Mouse (Mus musculus) heart, embryonic 14.5 days (tissue): Measurements from ENCODE around the gene Ate1. TPM values are rescaled to one million over a fixed set of nuclear protein-coding genes. Genes with fewer than 3 reads are reported as not detected.

Experiments used
- ATAC-seq: fragments of 200-750 bp; cut with Nextera tagmentation; 2 replicates; pipeline ENCODE4 v1.8.0; 2017; ENCODE audit warnings: low read depth, moderate TSS enrichment; ENCODE audit not compliant: insufficient number of reproducible peaks, insufficient read depth, low FRiP score
- H3K27ac ChIP-seq, 2 experiments: fragments of 200-500 bp in 1 of 2; fragments of 300-500 bp in 1 of 2; sonication (generic) in 1 of 2; replicated peaks in 1 of 2; 2 replicates each; pipeline ENCODE4 v1.5.1; 2012 to 2014; ENCODE audit warnings: low read depth in 2 of 2, low read length in 2 of 2, control low read depth in 1 of 2, mild to moderate bottlenecking in 1 of 2, mixed read lengths in 1 of 2; ENCODE audit not compliant: control insufficient read depth in 1 of 2, insufficient read depth in 1 of 2
- H3K27me3 ChIP-seq: fragments of 300-500 bp; sonication (generic); 2 replicates; pipeline ENCODE4 v1.6.1; 2014; ENCODE audit warnings: mild to moderate bottlenecking, low read length, control low read depth; ENCODE audit not compliant: control insufficient read depth, insufficient read depth
- H3K36me3 ChIP-seq: fragments of 300-500 bp; sonication (generic); 2 replicates; pipeline ENCODE4 v1.6.1; 2014; ENCODE audit warnings: mild to moderate bottlenecking, control low read depth, low read length, mixed read lengths; ENCODE audit not compliant: control insufficient read depth, insufficient read depth
- H3K4me1 ChIP-seq, 2 experiments: fragments of 200-500 bp in 1 of 2; fragments of 300-500 bp in 1 of 2; sonication (generic) in 1 of 2; 2 replicates each; pipeline ENCODE4 v1.6.1; 2012 to 2014; ENCODE audit warnings: low read length in 2 of 2, control low read depth in 1 of 2, mixed read lengths in 1 of 2; ENCODE audit not compliant: control insufficient read depth in 2 of 2, insufficient read depth in 2 of 2
- H3K4me2 ChIP-seq: fragments of 300-500 bp; sonication (generic); 2 replicates; pipeline ENCODE4 v1.6.1; 2014; ENCODE audit warnings: mild to moderate bottlenecking, low read length
- H3K4me3 ChIP-seq, 2 experiments: fragments of 200-500 bp in 1 of 2; fragments of 300-500 bp in 1 of 2; sonication (generic) in 1 of 2; 2 replicates each; pipeline ENCODE4 v1.5.1; 2012 to 2014; ENCODE audit warnings: low read length in 2 of 2, mild to moderate bottlenecking in 2 of 2, control low read depth in 1 of 2, low read depth in 1 of 2, moderate library complexity in 1 of 2; ENCODE audit not compliant: control insufficient read depth in 1 of 2, insufficient read depth in 1 of 2
- H3K9ac ChIP-seq: fragments of 300-500 bp; sonication (generic); 2 replicates; pipeline ENCODE4 v1.6.1; 2014; ENCODE audit warnings: mild to moderate bottlenecking, low read length
- H3K9me3 ChIP-seq: fragments of 300-500 bp; sonication (generic); 2 replicates; pipeline ENCODE4 v1.6.1; 2016; ENCODE audit warnings: low read length, control low read depth; ENCODE audit not compliant: control insufficient read depth
- WGBS: fragments of 180-500 bp; shearing (Covaris S2); extraction: QIAGEN DNeasy Blood & Tissue Kit; methylation state at CpG from one replicate; pipeline ENCODE4 v1.1.7; 2014; 5-methylcytosine and 5-hydroxymethylcytosine counted together
- polyA plus RNA-seq: library from polyadenylated mRNA; unstranded; fragments of >200 nt; fragmentation: Nextera tagmentation; extraction: Ambion mirVana; gene quantifications from 2 replicates; pipeline ENCODE4 v1.2.1, GENCODE M21; 2014

Ate1 gene
- polyA plus RNA-seq: 64.2 and 67.3 TPM in 2 replicates

DNA sequence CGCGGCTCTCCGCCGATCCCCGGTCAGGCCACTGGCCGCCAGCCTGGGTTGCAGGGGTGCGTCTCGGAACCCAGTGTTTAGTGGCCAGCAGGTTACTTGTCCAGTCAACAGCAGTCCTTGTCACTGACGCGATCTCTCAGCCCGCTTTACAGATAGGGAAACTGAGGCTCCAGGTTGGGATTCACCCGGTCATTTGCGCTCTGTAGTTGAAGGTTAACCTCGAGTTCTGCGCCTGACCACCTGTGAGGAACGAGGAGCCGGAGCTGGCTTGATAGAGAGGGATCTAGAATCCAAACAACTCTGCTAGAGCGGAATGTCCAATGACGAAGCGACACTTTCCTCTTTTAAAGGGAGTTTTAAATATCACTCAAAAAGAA, at the start of gene Ate1:
Gene Ate1, minus strand, starts transcription at position 321 of the 377 bp plus-strand sequence.
- Histone ChIP-seq H3K9me3 (no peaks in the 10 kb centered on the region), H3K4me1 (peaks cover 9 to 21% of the 10 kb centered on the region in 2 experiments), H3K27me3 (no peaks in the 10 kb centered on the region), H3K36me3 (peaks cover 3% of the 10 kb centered on the region; the same call in 1 of the 2 replicates), H3K4me2 (peak within 1 kb of the TSS; percentile 93), H3K9ac (peak within 1 kb of the TSS; percentile 99), H3K4me3 (peak within 1 kb of the TSS; percentile 71 to 92), H3K27ac (peak within 1 kb of the TSS; percentile 92 to 99)
- no peak for ATAC-seq
- WGBS: 20% methylated on average over 20 of the region's 20 CpGs

DNA sequence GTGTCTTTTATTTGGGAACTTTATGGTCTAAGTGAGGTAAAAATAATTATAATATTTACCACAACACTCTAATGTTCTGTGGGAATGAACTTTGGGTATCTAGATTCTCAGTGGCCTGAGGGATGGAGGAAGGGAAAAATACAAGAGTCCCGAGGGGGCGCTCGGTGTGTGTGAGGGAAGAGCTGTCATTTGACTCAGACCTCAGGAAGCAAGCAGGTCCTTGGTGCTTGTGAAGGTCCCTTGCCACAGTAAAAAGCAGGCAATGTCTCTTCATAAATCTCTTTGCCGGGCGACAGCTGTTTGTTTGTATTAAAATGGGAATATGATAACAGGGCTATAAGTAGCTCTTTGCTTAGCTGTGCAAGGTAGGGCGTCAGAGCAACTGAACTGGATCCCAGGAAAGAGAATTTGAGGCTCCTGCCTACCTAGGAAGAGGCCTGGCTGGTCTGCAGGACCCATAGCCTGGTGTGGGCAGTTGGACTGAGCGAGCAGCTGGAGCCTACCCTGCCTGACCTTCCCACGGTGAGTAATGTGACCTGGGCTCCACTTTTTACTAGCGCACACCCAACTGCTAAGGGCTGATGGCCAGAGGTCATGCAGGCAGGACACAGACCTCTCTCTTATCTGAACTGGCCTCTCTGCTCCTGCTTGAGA, 48.7 kb upstream of the Ate1 start:
- peaks cover 4 to 12% of the 10 kb centered on the region in 2 experiments for H3K4me1 ChIP-seq
- peak overlapping the region; percentile 44; the same call in 1 of the 2 replicates for H3K9ac ChIP-seq
- H3K27ac ChIP-seq: peak overlapping the region; percentile 29 to 58; a peak in 3 of 4 replicates
- no peak overlapping the region for H3K4me2 ChIP-seq
- H3K4me3 ChIP-seq: no peak overlapping the region
- 30% methylated on average over 9 of the region's 9 CpGs for WGBS
- ATAC-seq: no peak
- H3K27me3 ChIP-seq: no peaks in the 10 kb centered on the region
- H3K36me3 ChIP-seq: no peaks in the 10 kb centered on the region
- H3K9me3 ChIP-seq: no peaks in the 10 kb centered on the region

DNA sequence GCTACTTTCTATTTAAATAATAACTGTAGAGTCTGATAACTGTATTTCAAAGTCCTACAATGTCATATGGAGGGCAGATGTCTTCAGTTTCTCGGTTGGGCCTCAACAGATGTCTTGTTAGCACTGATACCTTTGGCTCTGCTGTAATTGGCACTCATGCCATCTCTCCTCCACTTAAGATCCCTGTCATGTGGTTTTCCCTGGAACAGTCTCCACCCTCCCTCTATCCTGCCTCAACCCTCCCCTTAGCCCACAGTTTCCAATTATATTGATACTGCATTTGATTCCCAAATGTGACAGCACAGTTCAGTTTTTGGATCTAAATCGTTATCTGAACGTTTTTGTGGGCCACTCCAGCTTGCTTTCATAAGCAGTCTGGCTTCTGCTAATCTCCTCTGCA, 44.4 kb upstream of the Ate1 start:
- no peaks in the 10 kb centered on the region for H3K27me3 ChIP-seq
- H3K36me3 ChIP-seq: no peaks in the 10 kb centered on the region
- no peak overlapping the region for H3K9ac ChIP-seq
- H3K9me3 ChIP-seq: no peaks in the 10 kb centered on the region
- peaks cover 4 to 12% of the 10 kb centered on the region in 2 experiments for H3K4me1 ChIP-seq
- H3K4me2 ChIP-seq: no peak overlapping the region
- no peak overlapping the region for H3K27ac ChIP-seq
- no peak for ATAC-seq
- no peak overlapping the region for H3K4me3 ChIP-seq
- 40% methylated on average over 3 of the region's 3 CpGs for WGBS

DNA sequence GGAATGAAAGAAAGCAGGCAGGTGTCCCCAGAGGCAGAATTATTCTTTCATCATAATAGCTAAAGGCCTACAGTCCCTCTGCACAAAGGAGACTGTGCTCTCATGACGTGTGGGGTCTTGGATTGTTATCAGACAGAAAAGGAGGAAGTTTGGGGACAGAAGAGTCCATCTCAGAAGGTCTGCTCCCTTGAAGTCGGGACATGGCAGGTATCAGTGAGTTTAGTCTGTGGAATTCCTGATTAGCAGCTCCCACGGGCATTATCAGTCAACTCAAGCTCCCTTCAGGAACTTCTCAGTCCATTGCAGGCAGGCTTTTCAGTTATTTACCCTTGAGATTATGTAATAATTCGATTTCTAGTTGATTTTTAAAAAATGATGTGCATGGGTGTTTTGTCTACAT, 43.7 kb upstream of the Ate1 start:
- no peak for ATAC-seq
- WGBS: 45% methylated on average over 4 of the region's 4 CpGs
- Histone ChIP-seq H3K9me3 (no peaks in the 10 kb centered on the region), H3K36me3 (no peaks in the 10 kb centered on the region), H3K27me3 (no peaks in the 10 kb centered on the region), H3K4me1 (peaks cover 0 to 7% of the 10 kb centered on the region in 2 experiments; a peak in 3 of 4 replicates), H3K27ac (no peak overlapping the region), H3K9ac (no peak overlapping the region), H3K4me3 (no peak overlapping the region), H3K4me2 (no peak overlapping the region)

DNA sequence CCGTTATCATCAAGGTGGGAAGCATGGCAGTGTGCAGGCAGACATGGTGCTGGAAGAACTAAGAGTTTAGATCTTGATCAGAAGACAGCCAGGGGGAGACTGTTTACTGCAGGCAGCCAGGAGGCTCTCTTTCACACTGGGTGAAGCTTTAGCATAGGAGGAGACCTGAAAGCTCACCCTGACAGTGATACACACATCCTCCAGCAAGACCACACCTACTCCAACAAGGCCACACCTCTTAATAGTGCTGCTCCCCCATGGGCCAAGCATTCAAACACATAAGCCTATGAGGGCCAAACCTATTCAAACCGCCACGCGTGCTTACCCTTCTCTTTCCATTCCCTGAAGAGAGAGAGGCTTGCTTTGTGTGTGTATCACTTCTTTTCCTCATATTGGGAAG, 43.1 kb upstream of the Ate1 start:
- H3K4me3 ChIP-seq: no peak overlapping the region
- H3K9ac ChIP-seq: no peak overlapping the region
- ATAC-seq: no peak
- H3K36me3 ChIP-seq: no peaks in the 10 kb centered on the region
- no peaks in the 10 kb centered on the region for H3K9me3 ChIP-seq
- no peak overlapping the region for H3K4me2 ChIP-seq
- peaks cover 0 to 4% of the 10 kb centered on the region in 2 experiments; a peak in 2 of 4 replicates for H3K4me1 ChIP-seq
- WGBS: 79% methylated on average over 4 of the region's 4 CpGs
- no peak overlapping the region for H3K27ac ChIP-seq
- no peaks in the 10 kb centered on the region for H3K27me3 ChIP-seq

DNA sequence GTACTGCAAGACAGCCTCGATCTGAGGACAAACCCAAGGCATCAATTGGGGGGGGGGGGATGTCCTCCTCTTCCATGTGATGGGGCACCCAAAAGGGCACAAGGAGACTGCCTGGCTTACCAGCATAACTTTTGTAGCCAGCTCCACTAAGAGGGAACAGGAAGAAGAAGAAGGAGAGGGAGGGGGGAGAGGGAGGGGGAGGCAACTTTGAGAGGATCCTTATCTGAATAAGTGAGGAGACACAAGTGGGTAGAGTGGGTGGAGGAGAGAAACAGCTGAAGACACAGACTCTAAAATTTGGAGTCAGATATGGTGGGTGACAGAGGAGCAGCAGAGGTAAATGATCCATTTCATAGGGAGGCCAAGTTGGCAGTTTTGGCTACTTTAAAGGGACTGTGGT, 40.8 kb upstream of the Ate1 start:
- Histone ChIP-seq H3K4me3 (no peak overlapping the region), H3K4me2 (no peak overlapping the region), H3K36me3 (no peaks in the 10 kb centered on the region), H3K4me1 (peaks cover 0 to 4% of the 10 kb centered on the region in 2 experiments; a peak in 2 of 4 replicates), H3K27ac (no peak overlapping the region), H3K9me3 (no peaks in the 10 kb centered on the region), H3K27me3 (no peaks in the 10 kb centered on the region), H3K9ac (no peak overlapping the region)
- 64% methylated on average over 1 of the region's 1 CpGs for WGBS
- no peak for ATAC-seq

DNA sequence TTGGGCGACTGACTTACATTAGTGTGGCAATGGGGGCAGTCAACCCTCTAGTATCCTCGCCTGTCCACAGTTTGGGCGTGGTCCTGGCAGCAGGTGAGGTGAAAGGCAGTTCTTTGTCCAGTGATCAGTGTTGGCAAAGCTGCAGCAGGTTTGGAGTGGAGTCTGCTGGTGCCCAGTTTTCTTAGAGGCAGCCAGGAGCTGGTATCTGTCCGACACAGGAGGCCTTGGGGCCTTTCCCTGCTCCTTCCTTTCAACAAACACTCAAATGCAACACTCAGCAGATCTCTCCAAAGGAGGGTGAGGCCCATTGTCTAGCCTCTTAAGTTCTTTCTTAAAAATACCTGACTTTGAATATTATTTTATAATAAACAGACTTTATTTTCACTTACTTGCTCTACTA, 38.4 kb upstream of the Ate1 start:
- H3K36me3 ChIP-seq: no peaks in the 10 kb centered on the region
- no peak overlapping the region for H3K9ac ChIP-seq
- 68% methylated on average over 4 of the region's 4 CpGs for WGBS
- H3K27ac ChIP-seq: no peak overlapping the region
- H3K4me3 ChIP-seq: no peak overlapping the region
- H3K27me3 ChIP-seq: no peaks in the 10 kb centered on the region
- H3K4me2 ChIP-seq: no peak overlapping the region
- H3K4me1 ChIP-seq: no peaks in the 10 kb centered on the region
- ATAC-seq: no peak
- H3K9me3 ChIP-seq: no peaks in the 10 kb centered on the region

DNA sequence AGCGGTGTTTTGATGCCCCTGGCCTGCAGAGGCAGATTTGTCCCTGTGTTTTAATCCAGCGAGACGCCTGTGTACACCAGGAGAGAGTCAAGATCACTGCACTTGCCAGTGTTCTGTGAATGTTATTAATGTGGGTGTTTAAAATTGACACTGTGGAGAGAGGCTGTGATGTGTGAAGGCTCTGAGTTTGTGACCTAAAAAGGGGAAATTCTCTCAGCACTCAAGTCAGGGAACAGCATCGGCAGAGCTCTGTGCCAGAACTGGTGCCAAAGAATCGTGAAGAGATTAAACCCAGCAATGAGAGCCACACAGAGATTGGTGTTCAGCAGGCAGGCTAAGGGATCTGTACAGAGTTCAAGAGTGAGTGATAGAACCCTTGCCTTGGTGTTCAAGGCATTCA, 35.4 kb upstream of the Ate1 start:
- no peak overlapping the region for H3K27ac ChIP-seq
- H3K9ac ChIP-seq: no peak overlapping the region
- ATAC-seq: no peak
- no peak overlapping the region for H3K4me2 ChIP-seq
- H3K4me3 ChIP-seq: no peak overlapping the region
- H3K27me3 ChIP-seq: no peaks in the 10 kb centered on the region
- H3K36me3 ChIP-seq: no peaks in the 10 kb centered on the region
- WGBS: 66% methylated on average over 5 of the region's 5 CpGs
- no peaks in the 10 kb centered on the region for H3K9me3 ChIP-seq
- H3K4me1 ChIP-seq: peaks cover 2 to 7% of the 10 kb centered on the region in 2 experiments; a peak in 3 of 4 replicates
